Mouse (Mus musculus) small intestine, adult 2 months (tissue): ENCODE results near the gene Suds3.

Source experiments
- CTCF ChIP-seq: fragments of 200-500 bp; IDR thresholded peaks from 2 replicates; pipeline ENCODE4 v1.5.1; 2012; ENCODE audit warnings: low read depth, mild to moderate bottlenecking, control low read depth, inconsistent platforms, low read length, moderate library complexity, mixed read lengths; ENCODE audit not compliant: insufficient replicate concordance, insufficient read length; ENCODE audit errors: extremely low read depth
- POLR2A ChIP-seq: fragments of 200-500 bp; IDR thresholded peaks from 2 replicates; pipeline ENCODE4 v1.6.1; 2012; ENCODE audit warnings: low read depth, mild to moderate bottlenecking, control low read depth, inconsistent platforms, low read length, moderate library complexity

DNA sequence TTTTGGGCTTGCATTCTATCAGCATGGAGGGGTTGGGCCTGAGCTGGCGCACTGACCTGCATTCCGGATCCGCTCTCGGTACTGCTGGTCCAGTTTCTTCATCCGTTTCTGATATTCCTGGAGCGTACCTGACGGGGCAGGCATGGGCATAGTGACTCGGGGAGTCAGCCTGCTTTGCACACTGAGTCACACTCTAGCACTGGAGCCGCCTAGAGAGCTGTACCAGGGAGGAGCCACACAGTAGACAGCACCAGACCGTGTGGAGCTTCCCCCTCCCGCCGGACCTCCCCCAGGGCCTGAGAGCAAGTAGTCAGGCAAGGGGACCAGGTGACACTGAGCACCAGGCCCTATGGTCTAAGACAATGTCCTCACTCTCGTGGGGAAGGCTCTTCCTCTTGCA is 7.6 kb downstream of the Suds3 start:
- no peak for TF ChIP-seq CTCF
- TF ChIP-seq POLR2A: no peak
